Comparison of ENCODE assay signal across 13 mouse cellular contexts in the genomic region with DNA sequence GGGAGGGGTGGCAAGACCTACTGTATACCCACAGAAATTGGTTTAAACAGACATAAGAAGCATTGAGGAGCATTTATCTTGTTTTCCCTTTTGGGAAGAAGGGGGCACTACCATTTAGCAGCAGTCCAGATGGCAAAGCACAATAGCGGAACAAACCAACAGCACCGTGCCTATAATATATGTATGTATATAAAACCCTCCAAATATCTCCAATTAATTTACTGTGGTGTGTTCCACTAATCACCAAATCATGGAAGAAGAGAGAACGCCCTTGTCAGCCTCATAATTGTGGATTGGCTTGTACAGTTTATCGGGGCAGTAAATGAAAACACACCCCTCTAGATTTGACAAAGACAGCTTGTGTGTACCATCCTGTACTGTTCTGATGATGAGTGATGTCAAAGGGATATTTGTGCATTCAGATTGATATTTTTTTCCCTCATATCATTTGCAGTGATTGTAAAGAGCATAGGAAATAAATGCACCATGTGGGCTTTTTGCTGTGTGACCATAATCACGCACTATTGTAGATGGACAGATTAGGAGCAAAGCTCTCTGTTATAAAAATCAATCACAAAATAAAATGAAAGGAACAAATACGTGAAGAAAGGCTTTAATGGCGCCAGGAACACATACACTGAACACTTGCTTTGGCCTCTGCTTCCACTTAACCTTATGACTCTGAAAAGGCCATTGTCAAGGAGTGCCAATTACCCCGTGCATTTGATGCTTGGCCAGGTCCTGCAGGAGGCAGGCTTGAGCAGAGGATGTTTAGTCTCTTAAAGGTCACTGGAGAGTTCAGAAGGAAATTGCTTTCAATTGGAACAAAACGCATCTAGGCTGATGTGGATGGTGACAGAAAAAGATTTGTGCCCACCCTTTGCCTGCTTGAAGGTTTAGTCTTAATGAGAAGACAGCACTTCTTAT.
A peak's percentile ranks its signal among the peaks of the same experiment; 100 is the strongest.
DNase-seq lines count a peak whose midpoint lies in the region; ATAC-seq and TF ChIP-seq lines count a peak whose summit lies in the region.
"Had no signal": no experiment of that assay in that cellular context is flagged by ENCODE, and none has a peak within 500 bp of the region (broad histone marks: within the 10 kb centered on the region; RNA-seq: fewer than 3 reads in every experiment).

No protein-coding gene starts in this region.

- no peak for DNase-seq in kidney, postnatal 0 days (ENCODE audit: low spot score)
- DNase-seq in kidney, postnatal 14 days: no peak
- DNase-seq in hindbrain, postnatal 0 days (ENCODE audit: low spot score): peak; percentile 23
- no peak for DNase-seq in heart, embryonic 10.5 days (ENCODE audit: low spot score)
- no peak for DNase-seq in cerebellum, adult 2 months
- no peak for DNase-seq in left cerebral cortex, postnatal 25 days (ENCODE audit: low spot score in 2 of 2)
- DNase-seq: liver; thymus, postnatal 25 days had no signal

- H3K4me2 ChIP-seq in kidney, postnatal 0 days (ENCODE audit: low read length): no peak overlapping the region
- peak overlapping the region; percentile 31 for H3K4me2 ChIP-seq in forebrain, embryonic 12.5 days
- peak overlapping the region; percentile 37; the same call in 1 of the 2 replicates for H3K4me2 ChIP-seq in hindbrain, postnatal 0 days (ENCODE audit: low read depth, low read length)
- peak overlapping the region; percentile 35 for H3K4me2 ChIP-seq in neural tube, embryonic 15.5 days
- H3K4me2 ChIP-seq: heart, embryonic 11.5 days had no signal

- H3K27ac ChIP-seq in kidney, postnatal 0 days: no peak overlapping the region
- peak overlapping the region; percentile 86 for H3K27ac ChIP-seq in forebrain, embryonic 12.5 days
- H3K27ac ChIP-seq in hindbrain, postnatal 0 days: peak overlapping the region; percentile 51
- peak overlapping the region; percentile 75 for H3K27ac ChIP-seq in neural tube, embryonic 15.5 days (replicated peaks)
- no peak overlapping the region for H3K27ac ChIP-seq in heart, embryonic 10.5 days
- H3K27ac ChIP-seq in cerebellum, adult 2 months (ENCODE audit: insufficient read depth, low read length): no peak overlapping the region
- H3K27ac ChIP-seq: macrophage had no signal

- no peak overlapping the region for H3K4me3 ChIP-seq in kidney, postnatal 0 days (replicated peaks; ENCODE audit: low read depth, low read length)
- no peak overlapping the region for H3K4me3 ChIP-seq in forebrain, embryonic 12.5 days (replicated peaks)
- H3K4me3 ChIP-seq in hindbrain, postnatal 0 days (ENCODE audit: low read length): no peak overlapping the region
- no peak overlapping the region for H3K4me3 ChIP-seq in neural tube, embryonic 15.5 days (replicated peaks)
- no peak overlapping the region for H3K4me3 ChIP-seq in heart, embryonic 10.5 days
- H3K4me3 ChIP-seq in cerebellum, adult 2 months (replicated peaks; ENCODE audit: insufficient read depth, low read depth, low read length): no peak overlapping the region

- 74% methylated on average over 9 of the region's 9 CpGs for WGBS in kidney, postnatal 0 days
- 33% methylated on average over 9 of the region's 9 CpGs for WGBS in forebrain, embryonic 12.5 days
- WGBS in hindbrain, postnatal 0 days: 49% methylated on average over 9 of the region's 9 CpGs
- whole genome bisulfite sequencing in neural tube, embryonic 15.5 days: 21% methylated on average over 9 of the region's 9 CpGs
- 78% methylated on average over 9 of the region's 9 CpGs for WGBS in heart, embryonic 10.5 days
- 77% methylated on average over 9 of the region's 9 CpGs for WGBS in cerebellum, adult 2 months

- no peaks in the 10 kb centered on the region for H3K4me1 ChIP-seq in kidney, postnatal 0 days (replicated peaks; ENCODE audit: insufficient read depth, low read length)
- peaks cover 19% of the 10 kb centered on the region for H3K4me1 ChIP-seq in forebrain, embryonic 12.5 days
- H3K4me1 ChIP-seq in hindbrain, postnatal 0 days (ENCODE audit: insufficient read depth, low read length): no peaks in the 10 kb centered on the region
- H3K4me1 ChIP-seq in neural tube, embryonic 15.5 days: peaks cover 17% of the 10 kb centered on the region
- H3K4me1 ChIP-seq in heart, embryonic 10.5 days: no peaks in the 10 kb centered on the region
- H3K4me1 ChIP-seq in cerebellum, adult 2 months (ENCODE audit: control insufficient read depth, insufficient read depth, low read length): 0 out of 2 replicates have a peak, but pooled peaks cover 3% of the 10 kb centered on the region

- TF ChIP-seq POLR2A in cerebellum, adult 2 months (IDR thresholded peaks at IDR 0.05; ENCODE audit: borderline replicate concordance, insufficient read depth, low read length): no peak

- intact Hi-C loops in left cerebral cortex, postnatal 25 days (cut with DNase I): no loop called here

- no peaks in the 10 kb centered on the region; the same call in 1 of the 2 replicates for H3K27me3 ChIP-seq in kidney, postnatal 0 days (ENCODE audit: insufficient read depth, low read length)
- H3K27me3 ChIP-seq in forebrain, embryonic 12.5 days: no peaks in the 10 kb centered on the region
- no peaks in the 10 kb centered on the region for H3K27me3 ChIP-seq in hindbrain, postnatal 0 days (ENCODE audit: insufficient read depth, low read length)
- H3K27me3 ChIP-seq in neural tube, embryonic 15.5 days (replicated peaks): peaks cover 3% of the 10 kb centered on the region; the same call in 1 of the 2 replicates
- H3K27me3 ChIP-seq in heart, embryonic 10.5 days (ENCODE audit: insufficient read depth, poor library complexity, severe bottlenecking): no peaks in the 10 kb centered on the region
- no peaks in the 10 kb centered on the region; the same call in 1 of the 2 replicates for H3K27me3 ChIP-seq in cerebellum, adult 2 months (ENCODE audit: control insufficient read depth, insufficient read depth, low read length)

- no peaks in the 10 kb centered on the region for H3K9me3 ChIP-seq in kidney, postnatal 0 days (replicated peaks; ENCODE audit: low read length)
- no peaks in the 10 kb centered on the region for H3K9me3 ChIP-seq in forebrain, embryonic 12.5 days
- H3K9me3 ChIP-seq in hindbrain, postnatal 0 days (ENCODE audit: low read length): no peaks in the 10 kb centered on the region
- no peaks in the 10 kb centered on the region for H3K9me3 ChIP-seq in neural tube, embryonic 15.5 days (replicated peaks)
- no peaks in the 10 kb centered on the region for H3K9me3 ChIP-seq in heart, embryonic 10.5 days

- ATAC-seq in kidney, postnatal 0 days (replicated peaks; ENCODE audit: low FRiP score, low read depth): no peak
- ATAC-seq in forebrain, embryonic 12.5 days (ENCODE audit: low FRiP score): peak; percentile 68
- peak; percentile 24; the same call in 1 of the 2 replicates for ATAC-seq in hindbrain, postnatal 0 days
- peak; percentile 67 for ATAC-seq in neural tube, embryonic 15.5 days (ENCODE audit: low FRiP score)
- ATAC-seq: Patski had no signal

- no peaks in the 10 kb centered on the region for H3K36me3 ChIP-seq in kidney, postnatal 0 days (ENCODE audit: insufficient read depth, low read length)
- H3K36me3 ChIP-seq in forebrain, embryonic 12.5 days (replicated peaks): no peaks in the 10 kb centered on the region
- no peaks in the 10 kb centered on the region for H3K36me3 ChIP-seq in hindbrain, postnatal 0 days (ENCODE audit: insufficient read depth, low read length)
- H3K36me3 ChIP-seq in neural tube, embryonic 15.5 days: no peaks in the 10 kb centered on the region
- H3K36me3 ChIP-seq in heart, embryonic 10.5 days: no peaks in the 10 kb centered on the region

- peak; percentile 24; the same call in 1 of the 2 replicates for TF ChIP-seq CTCF in kidney, postnatal 0 days (IDR thresholded peaks at IDR 0.05; ENCODE audit: low read depth)
- TF ChIP-seq CTCF in hindbrain, postnatal 0 days (IDR thresholded peaks at IDR 0.05; ENCODE audit: low read depth): peak; percentile 43
- TF ChIP-seq CTCF in cerebellum, adult 2 months (IDR thresholded peaks at IDR 0.05; ENCODE audit: borderline replicate concordance, insufficient read depth, low read depth, low read length): no peak

- no peak overlapping the region for H3K9ac ChIP-seq in kidney, postnatal 0 days (ENCODE audit: low read depth, low read length)
- H3K9ac ChIP-seq in forebrain, embryonic 12.5 days: no peak overlapping the region
- no peak overlapping the region for H3K9ac ChIP-seq in hindbrain, postnatal 0 days (replicated peaks; ENCODE audit: low read length)
- no peak overlapping the region for H3K9ac ChIP-seq in neural tube, embryonic 15.5 days (replicated peaks)

Comparison
In these comparisons a context has a peak if more than half of its experiments do, and no peak if none do; other contexts are left out.
1. H3K27ac ChIP-seq: peak in forebrain, embryonic 12.5 days (single experiment), hindbrain, postnatal 0 days (single experiment) and neural tube, embryonic 15.5 days (single experiment); none in kidney, postnatal 0 days (single experiment), heart, embryonic 10.5 days (single experiment) and cerebellum, adult 2 months (single experiment).